In genomic region chr5:149439531-149440179, GRCm38 (mm10) we compare ENCODE assay signal across 8 mouse cellular contexts. TPM values are rescaled to one million over a fixed set of nuclear protein-coding genes. Genes with fewer than 3 reads are reported as not detected.
DNase-seq lines count a peak whose midpoint lies in the region; ATAC-seq and TF ChIP-seq lines count a peak whose summit lies in the region.

Gene Tex26 (plus strand): TSS chr5:149439660.

- no peak for TF ChIP-seq POLR2A in heart, adult 2 months (IDR thresholded peaks at IDR 0.05; ENCODE audit: insufficient read depth, low read depth, low read length)

- H3K36me3 ChIP-seq in C2C12 (ENCODE audit: control insufficient read depth, insufficient read depth): no peaks in the 10 kb centered on the region
- no peaks in the 10 kb centered on the region for H3K36me3 ChIP-seq in embryonic facial prominence, embryonic 11.5 days (replicated peaks; ENCODE audit: control insufficient read depth, insufficient read depth, low read depth, low read length)
- no peaks in the 10 kb centered on the region for H3K36me3 ChIP-seq in heart, adult 2 months (ENCODE audit: control insufficient read depth, insufficient read depth, low read length)
- no peaks in the 10 kb centered on the region for H3K36me3 ChIP-seq in kidney, embryonic 15.5 days
- H3K36me3 ChIP-seq in liver, embryonic 12.5 days: no peaks in the 10 kb centered on the region

- peak within 1 kb of the TSS; percentile 82 for H3K27ac ChIP-seq in embryonic facial prominence, embryonic 11.5 days (replicated peaks; ENCODE audit: low read depth, low read length)
- no peak within 1 kb of the TSS; the same call in 1 of the 2 replicates for H3K27ac ChIP-seq in heart, adult 2 months
- peak within 1 kb of the TSS; percentile 72 for H3K27ac ChIP-seq in kidney, embryonic 15.5 days
- 0 out of 2 replicates have a peak within 1 kb of the TSS, but pooled peaks have one; percentile 47 for H3K27ac ChIP-seq in liver, embryonic 12.5 days

- H3ac ChIP-seq in C2C12 (ENCODE audit: control insufficient read depth, insufficient read length, low read depth): peak within 1 kb of the TSS; percentile 63

- no peaks in the 10 kb centered on the region for H3K9me3 ChIP-seq in embryonic facial prominence, embryonic 11.5 days (replicated peaks; ENCODE audit: control insufficient read depth, low read length)
- H3K9me3 ChIP-seq in kidney, embryonic 15.5 days (replicated peaks): no peaks in the 10 kb centered on the region
- no peaks in the 10 kb centered on the region for H3K9me3 ChIP-seq in liver, embryonic 12.5 days (replicated peaks)

- TF ChIP-seq CTCF in C2C12 (IDR thresholded peaks at IDR 0.05; ENCODE audit: control insufficient read depth, insufficient read depth, insufficient read length): no peak
- TF ChIP-seq CTCF in heart, adult 2 months (IDR thresholded peaks at IDR 0.05): no peak

- H3K27me3 ChIP-seq in C2C12 (ENCODE audit: control insufficient read depth, insufficient read depth, insufficient read length): no peaks in the 10 kb centered on the region
- no peaks in the 10 kb centered on the region for H3K27me3 ChIP-seq in embryonic facial prominence, embryonic 11.5 days (ENCODE audit: control insufficient read depth, insufficient read depth, low read length)
- peaks cover 2% of the 10 kb centered on the region for H3K27me3 ChIP-seq in heart, adult 2 months (ENCODE audit: control insufficient read depth, insufficient read depth, low read length)
- H3K27me3 ChIP-seq in kidney, embryonic 15.5 days: peaks cover 12% of the 10 kb centered on the region; the same call in 1 of the 2 replicates
- peaks cover 11% of the 10 kb centered on the region; the same call in 1 of the 2 replicates for H3K27me3 ChIP-seq in liver, embryonic 12.5 days (replicated peaks)

- TF ChIP-seq EP300 in heart, adult 2 months (IDR thresholded peaks at IDR 0.05; ENCODE audit: insufficient read depth, low read depth, low read length): no peak

- H3K79me3 ChIP-seq in C2C12 (ENCODE audit: low read depth): no peaks in the 10 kb centered on the region

- H3K79me2 ChIP-seq in C2C12 (ENCODE audit: control insufficient read depth, insufficient read depth): no peaks in the 10 kb centered on the region
- no peaks in the 10 kb centered on the region for H3K79me2 ChIP-seq in heart, adult 2 months (replicated peaks; ENCODE audit: control insufficient read depth, insufficient read depth, low read length)

- peaks cover 4% of the 10 kb centered on the region for H3K4me1 ChIP-seq in embryonic facial prominence, embryonic 11.5 days (ENCODE audit: control insufficient read depth, insufficient read depth, low read length)
- H3K4me1 ChIP-seq in heart, adult 2 months (ENCODE audit: control insufficient read depth, insufficient read depth, low read length): no peaks in the 10 kb centered on the region; the same call in 1 of the 2 replicates
- peaks cover 19% of the 10 kb centered on the region for H3K4me1 ChIP-seq in kidney, embryonic 15.5 days
- H3K4me1 ChIP-seq in liver, embryonic 12.5 days: peaks cover 55% of the 10 kb centered on the region

- peak; percentile 90 for ATAC-seq in embryonic facial prominence, embryonic 11.5 days (replicated peaks; ENCODE audit: insufficient number of reproducible peaks, low FRiP score, low TSS enrichment, low read depth)
- ATAC-seq in kidney, embryonic 15.5 days (replicated peaks; ENCODE audit: low FRiP score): peak; percentile 90
- peak; percentile 80 for ATAC-seq in liver, embryonic 12.5 days

- DNase-seq in adrenal gland, postnatal 14 days: peak; percentile 76
- peak; percentile 94 for DNase-seq in embryonic facial prominence, embryonic 11.5 days (ENCODE audit: low spot score)
- DNase-seq in heart, adult 2 months: peak; percentile 46 to 50
- DNase-seq in naive thymus-derived CD4-positive, alpha-beta T cell, adult 2 months (ENCODE audit: low read depth): peak; percentile 56
- DNase-seq in testis, postnatal 14 days (ENCODE audit: low spot score): peak; percentile 52

- intact Hi-C loops in heart, adult 2 months (cut with DNase I): no loop called here

- peak within 1 kb of the TSS; percentile 60 for H3K9ac ChIP-seq in embryonic facial prominence, embryonic 11.5 days (replicated peaks; ENCODE audit: low read length)
- H3K9ac ChIP-seq in heart, adult 2 months (ENCODE audit: low read depth, low read length): no peak within 1 kb of the TSS
- H3K9ac ChIP-seq in kidney, embryonic 15.5 days: peak within 1 kb of the TSS; percentile 38; the same call in 1 of the 2 replicates
- H3K9ac ChIP-seq in liver, embryonic 12.5 days: peak within 1 kb of the TSS; percentile 55

- peak within 1 kb of the TSS; percentile 39 for H3K4me3 ChIP-seq in C2C12 (ENCODE audit: insufficient read depth, poor library complexity, severe bottlenecking)
- H3K4me3 ChIP-seq in embryonic facial prominence, embryonic 11.5 days (ENCODE audit: low read depth, low read length): peak within 1 kb of the TSS; percentile 28
- H3K4me3 ChIP-seq in heart, adult 2 months: peak within 1 kb of the TSS; percentile 29
- peak within 1 kb of the TSS; percentile 47 for H3K4me3 ChIP-seq in kidney, embryonic 15.5 days (replicated peaks)
- H3K4me3 ChIP-seq in liver, embryonic 12.5 days: peak within 1 kb of the TSS; percentile 51

- under 1% methylated on average over 25 of the region's 25 CpGs for WGBS in embryonic facial prominence, embryonic 11.5 days
- WGBS in heart, adult 2 months: under 1% methylated on average over 25 of the region's 25 CpGs
- WGBS in kidney, embryonic 15.5 days: under 1% methylated on average over 25 of the region's 25 CpGs
- under 1% methylated on average over 25 of the region's 25 CpGs for WGBS in liver, embryonic 12.5 days (ENCODE audit: insufficient replicate concordance)

- H3K4me2 ChIP-seq in embryonic facial prominence, embryonic 11.5 days (ENCODE audit: low read depth, low read length): peak within 1 kb of the TSS; percentile 81
- H3K4me2 ChIP-seq in kidney, embryonic 15.5 days: peak within 1 kb of the TSS; percentile 90
- peak within 1 kb of the TSS; percentile 84 for H3K4me2 ChIP-seq in liver, embryonic 12.5 days

TF ChIP-seq in C2C12, 6 proteins besides CTCF, POLR2A, EP300 and RAD21:
- TF ChIP-seq FOSL1 (IDR thresholded peaks at IDR 0.05; ENCODE audit: insufficient read depth, low read length, poor library complexity, severe bottlenecking) (no peak), USF1 (IDR thresholded peaks at IDR 0.05; ENCODE audit: low read depth) (no peak), MYOD1 (IDR thresholded peaks at IDR 0.05; ENCODE audit: control insufficient read depth, insufficient read length, low read depth) (no peak), MAX (IDR thresholded peaks at IDR 0.05) (no peak), MYOG (IDR thresholded peaks at IDR 0.05; ENCODE audit: control insufficient read depth, extremely low read depth, insufficient read length) (no peak), CEBPB (IDR thresholded peaks at IDR 0.05; ENCODE audit: low read depth) (no peak)

RNA-seq across cellular contexts. Expression of gene Tex26, which starts in this region (rescaled TPM):
- 0.28 TPM for polyA plus RNA-seq in C2C12 (2012; fragmentation: generic; extraction: Trizol)
- not detected in 2 replicates for total RNA-seq in adrenal gland, postnatal 14 days (2021)
- 0.54 and 0.74 TPM in 2 replicates for polyA plus RNA-seq in embryonic facial prominence, embryonic 11.5 days (2014; fragmentation: Nextera tagmentation; extraction: Ambion mirVana)
- not detected for total RNA-seq in heart, adult 2 months (2021)
- not detected in 2 replicates for polyA plus RNA-seq in heart, adult 2 months (2012; rRNA removed)
- 0.26 TPM in 1 of 2 replicates, not detected in the other for polyA plus RNA-seq in kidney, embryonic 15.5 days (2015; fragmentation: Nextera tagmentation; extraction: Ambion mirVana)
- 0.13 and 0.18 TPM in 2 replicates for polyA plus RNA-seq in liver, embryonic 12.5 days (2016; fragmentation: Nextera tagmentation; extraction: Ambion mirVana)

Comparison
In these comparisons a context has a peak if more than half of its experiments do, and no peak if none do; other contexts are left out.
1. Peak in DNase-seq in adrenal gland, postnatal 14 days; RNA of the gene not detected or under 1 TPM.
2. Peak in DNase-seq, ATAC-seq, H3K4me3 ChIP-seq, H3K27ac ChIP-seq, H3K9ac ChIP-seq and H3K4me2 ChIP-seq in embryonic facial prominence, embryonic 11.5 days; RNA of the gene not detected or under 1 TPM.
3. Peak in DNase-seq and H3K4me3 ChIP-seq in heart, adult 2 months; RNA of the gene not detected or under 1 TPM.
4. Peak in ATAC-seq, H3K4me3 ChIP-seq, H3K27ac ChIP-seq, H3K9ac ChIP-seq and H3K4me2 ChIP-seq in kidney, embryonic 15.5 days; RNA of the gene not detected or under 1 TPM.
5. Peak in ATAC-seq, H3K4me3 ChIP-seq, H3K27ac ChIP-seq, H3K9ac ChIP-seq and H3K4me2 ChIP-seq in liver, embryonic 12.5 days; RNA of the gene not detected or under 1 TPM.